Mouse (Mus musculus): Measurements from ENCODE around the gene Gm15446. TPM values are rescaled to one million over a fixed set of nuclear protein-coding genes. Genes with fewer than 3 reads are reported as not detected.
"Not testable (repeated sequence)": the region's sequence is repeated elsewhere in the genome, so short reads cannot be mapped to it uniquely, and the experiment has no call there.

Gm15446 gene
- 10 to 100 TPM; 37.9 to 45.4 TPM for total RNA-seq (2021)
- long read RNA-seq, partial matches to known transcripts = 7 of 46 reads
- long read RNA-seq, other reads (novel, unspliced or antisense) = 36 of 46 reads

GRCm38 (mm10) chr5:109923261-109924071, at the start of gene Gm15446:
Gene Gm15446 (plus strand): TSS chr5:109923400.
- peak; percentile 86 to 93 for DNase-seq (ENCODE audit: low spot score in 2 of 2)

- peak in 1 of 2 experiments; percentile 12 for DNase-seq (ENCODE audit: low spot score in 2 of 2)
Observed at GRCm38 (mm10) chr5:109924129-109924528, 929 bp downstream of the Gm15446 start.

GRCm38 (mm10) chr5:109924936-109925335, 1.7 kb downstream of the Gm15446 start:
- DNase-seq (ENCODE audit: low spot score in 2 of 2) = no peak

- DNase-seq (ENCODE audit: low spot score in 2 of 2) = no peak
Observed at GRCm38 (mm10) chr5:109950281-109950680, 27.1 kb downstream of the Gm15446 start.

- not testable (repeated sequence) for DNase-seq (ENCODE audit: low spot score in 2 of 2)
Observed at GRCm38 (mm10) chr5:109980743-109981142, 57.5 kb downstream of the Gm15446 start.

Other genes starting within 250 kb of the Gm15446 start
- gene 5430403G16Rik, start 232.4 kb upstream of the Gm15446 start, total RNA-seq (2021) = 1 to 10 TPM; 2.4 TPM
- 1 to 10 TPM; 3.5 to 4.4 TPM for gene 4930522L14Rik, start 171.5 kb upstream of the Gm15446 start, total RNA-seq (2021)
- 10 to 100 TPM; 52.4 to 62.0 TPM for gene Zfp932, start 73.1 kb downstream of the Gm15446 start, total RNA-seq (2021)
- gene Gm17655, start 149.1 kb downstream of the Gm15446 start, total RNA-seq (2021) = 10 to 100 TPM in 1 of 2 experiments, 1 to 10 TPM in 1; 8.9 to 10.3 TPM
- under 1 TPM; 0.73 to 0.89 TPM for gene Gm35315, start 171.0 kb downstream of the Gm15446 start, total RNA-seq (2021)
- 1 to 10 TPM; 3.3 to 4.6 TPM for gene Plcxd1, start 176.6 kb downstream of the Gm15446 start, total RNA-seq (2021)
- 10 to 100 TPM; 83.7 to 98.9 TPM for gene Gtpbp6, start 184.8 kb downstream of the Gm15446 start, total RNA-seq (2021)
- gene Zfp605, start 186.7 kb downstream of the Gm15446 start, total RNA-seq (2021) = 10 to 100 TPM; 16.1 to 16.8 TPM
- gene Chfr, start 212.4 kb downstream of the Gm15446 start, total RNA-seq (2021) = 10 to 100 TPM; 74.0 to 76.0 TPM